Mouse (Mus musculus) testis, adult 2 months (tissue): ENCODE measurements at regions not wholly inside any gene's neighbourhood (a gene's known extent, or its start where the extent isn't known, plus 50 kb on each side); places are given as distances from the start of the nearest gene placed in this dataset.

Experiments
- H3K27ac ChIP-seq: fragments of 200-500 bp; 2 replicates; pipeline ENCODE4 v1.5.1; 2012; ENCODE audit warnings: low read depth, low read length; ENCODE audit not compliant: control insufficient read depth, insufficient read depth
- H3K27me3 ChIP-seq: fragments of 200-500 bp; 2 replicates; pipeline ENCODE4 v1.6.1; 2012; ENCODE audit warnings: mild to moderate bottlenecking, low read length, moderate library complexity; ENCODE audit not compliant: control insufficient read depth, insufficient read depth
- H3K36me3 ChIP-seq: fragments of 200-500 bp; 2 replicates; pipeline ENCODE4 v1.6.1; 2012; ENCODE audit warnings: mild to moderate bottlenecking, low read length; ENCODE audit not compliant: control insufficient read depth, insufficient read depth
- H3K4me1 ChIP-seq: fragments of 200-500 bp; 2 replicates; pipeline ENCODE4 v1.6.1; 2012; ENCODE audit warnings: low read length; ENCODE audit not compliant: control insufficient read depth, insufficient read depth
- H3K4me3 ChIP-seq: fragments of 200-500 bp; 2 replicates; pipeline ENCODE4 v1.5.1; 2012; ENCODE audit warnings: low read depth, mild to moderate bottlenecking, low read length, moderate library complexity, mixed read lengths; ENCODE audit not compliant: control insufficient read depth
- CTCF ChIP-seq: fragments of 200-500 bp; IDR thresholded peaks from 2 replicates; pipeline ENCODE4 v1.5.1; 2012; ENCODE audit warnings: low read depth, mild to moderate bottlenecking, inconsistent platforms, low read length, moderate library complexity; ENCODE audit not compliant: control insufficient read depth, insufficient read depth, insufficient replicate concordance
- POLR2A ChIP-seq: fragments of 200-500 bp; IDR thresholded peaks from 2 replicates; pipeline ENCODE4 v1.6.1; 2012; ENCODE audit warnings: low read depth, mild to moderate bottlenecking, inconsistent platforms, low read length, moderate library complexity; ENCODE audit not compliant: control insufficient read depth

- H3K4me3 ChIP-seq, result no peak overlapping the region
- H3K36me3 ChIP-seq, result no peaks in the 10 kb centered on the region
- H3K27ac ChIP-seq, result no peak overlapping the region
- no peaks in the 10 kb centered on the region for H3K27me3 ChIP-seq
- no peak for TF ChIP-seq CTCF
- no peak for TF ChIP-seq POLR2A
- no peaks in the 10 kb centered on the region for H3K4me1 ChIP-seq
Observed at GRCm38 (mm10) chr11:8073321-8073720, 591.0 kb downstream of the Tns3 start.

- H3K36me3 ChIP-seq, result no peaks in the 10 kb centered on the region
- H3K27ac ChIP-seq, result no peak overlapping the region
- no peaks in the 10 kb centered on the region for H3K27me3 ChIP-seq
- TF ChIP-seq CTCF (no peak), POLR2A (no peak)
- H3K4me3 ChIP-seq, result no peak overlapping the region
- no peaks in the 10 kb centered on the region for H3K4me1 ChIP-seq
Observed at GRCm38 (mm10) chr11:8068873-8069272, 595.5 kb downstream of the Tns3 start.

GRCm38 (mm10) chr11:8067330-8067729 lies 597.0 kb downstream of the Tns3 start:
- TF ChIP-seq CTCF (no peak), POLR2A (no peak)
- no peaks in the 10 kb centered on the region for H3K36me3 ChIP-seq
- H3K4me1 ChIP-seq, result no peaks in the 10 kb centered on the region
- H3K27me3 ChIP-seq, result no peaks in the 10 kb centered on the region
- H3K4me3 ChIP-seq, result no peak overlapping the region
- H3K27ac ChIP-seq, result no peak overlapping the region

GRCm38 (mm10) chr11:8065811-8066210 lies 598.5 kb downstream of the Tns3 start:
- H3K36me3 ChIP-seq, result no peaks in the 10 kb centered on the region
- no peaks in the 10 kb centered on the region for H3K4me1 ChIP-seq
- H3K4me3 ChIP-seq, result no peak overlapping the region
- H3K27me3 ChIP-seq, result no peaks in the 10 kb centered on the region
- TF ChIP-seq CTCF, result no peak
- no peak for TF ChIP-seq POLR2A
- no peak overlapping the region for H3K27ac ChIP-seq

- Histone ChIP-seq H3K4me1 (no peaks in the 10 kb centered on the region), H3K27ac (no peak overlapping the region), H3K4me3 (no peak overlapping the region), H3K36me3 (no peaks in the 10 kb centered on the region), H3K27me3 (no peaks in the 10 kb centered on the region)
- no peak for TF ChIP-seq POLR2A
- TF ChIP-seq CTCF, result no peak
Observed at GRCm38 (mm10) chr11:8065086-8065485, 599.2 kb downstream of the Tns3 start.

- TF ChIP-seq CTCF (no peak), POLR2A (no peak)
- H3K36me3 ChIP-seq, result no peaks in the 10 kb centered on the region
- H3K4me3 ChIP-seq, result no peak overlapping the region
- H3K27ac ChIP-seq, result no peak overlapping the region
- no peaks in the 10 kb centered on the region for H3K27me3 ChIP-seq
- H3K4me1 ChIP-seq, result no peaks in the 10 kb centered on the region
Observed at GRCm38 (mm10) chr11:8061989-8062388, 602.3 kb downstream of the Tns3 start.

GRCm38 (mm10) chr11:8061573-8061972 lies 602.8 kb downstream of the Tns3 start:
- no peak for TF ChIP-seq CTCF
- TF ChIP-seq POLR2A, result no peak
- Histone ChIP-seq H3K27ac (no peak overlapping the region), H3K4me3 (no peak overlapping the region), H3K27me3 (no peaks in the 10 kb centered on the region), H3K4me1 (no peaks in the 10 kb centered on the region), H3K36me3 (no peaks in the 10 kb centered on the region)

GRCm38 (mm10) chr11:8051499-8051898 lies 612.8 kb downstream of the Tns3 start:
- Histone ChIP-seq H3K4me3 (no peak overlapping the region), H3K36me3 (no peaks in the 10 kb centered on the region), H3K27ac (no peak overlapping the region), H3K27me3 (no peaks in the 10 kb centered on the region), H3K4me1 (no peaks in the 10 kb centered on the region)
- no peak for TF ChIP-seq POLR2A
- TF ChIP-seq CTCF, result no peak
